Mouse (Mus musculus) MEL (cell line): ENCODE results near the gene Prmt6.
A peak's percentile ranks its signal among the peaks of the same experiment; 100 is the strongest.

ENCODE experiments used
- CTCF ChIP-seq, 3 experiments: IDR thresholded peaks in 2 of 3; conservative IDR thresholded peaks in 1 of 3; 2 replicates each; pipeline ENCODE4 v1.5.1; 2011 to 2012; ENCODE audit warnings: low read length in 3 of 3, low read depth in 2 of 3, mild to moderate bottlenecking in 2 of 3, improper control_type of control experiment in 1 of 3, inconsistent platforms in 1 of 3, mixed read lengths in 1 of 3, moderate library complexity in 1 of 3; ENCODE audit not compliant: control insufficient read depth in 1 of 3, insufficient read depth in 1 of 3, poor library complexity in 1 of 3, severe bottlenecking in 1 of 3
- JUND ChIP-seq: IDR thresholded peaks from 2 replicates; pipeline ENCODE4 v1.6.1; 2011; ENCODE audit warnings: low read depth, mild to moderate bottlenecking, improper control_type of control experiment, low read length
- MAX ChIP-seq: IDR thresholded peaks from 2 replicates; pipeline ENCODE4 v1.6.1; 2011; ENCODE audit warnings: low read length, improper control_type of control experiment
- POLR2A ChIP-seq, 2 experiments: IDR thresholded peaks; 2 replicates each; pipeline ENCODE4 v1.6.1; 2011 to 2012; ENCODE audit warnings: low read length in 2 of 2, mild to moderate bottlenecking in 2 of 2, control low read depth in 1 of 2, improper control_type of control experiment in 1 of 2, low read depth in 1 of 2, moderate library complexity in 1 of 2; ENCODE audit not compliant: control insufficient read depth in 1 of 2, insufficient read depth in 1 of 2, poor library complexity in 1 of 2
- RAD21 ChIP-seq: IDR thresholded peaks from 2 replicates; pipeline ENCODE4 v1.6.1; 2011; ENCODE audit warnings: mild to moderate bottlenecking, low read depth, low read length, improper control_type of control experiment
- ZC3H11A ChIP-seq: IDR thresholded peaks from 2 replicates; pipeline ENCODE4 v1.6.1; 2012; ENCODE audit warnings: low read depth, mild to moderate bottlenecking, inconsistent platforms, low read length, improper control_type of control experiment

GRCm38 (mm10) chr3:110250839-110251700 lies at the start of gene Prmt6:
- TF ChIP-seq RAD21 (no peak), CTCF (IDR thresholded peaks at IDR 0.05 in 2 of 3, conservative IDR thresholded peaks at IDR 0.05 in 1 of 3; ENCODE audit: control insufficient read depth in 1 of 3, insufficient read depth in 1 of 3, low read depth in 2 of 3, low read length in 3 of 3, poor library complexity in 1 of 3, severe bottlenecking in 1 of 3) (no peak), POLR2A (IDR thresholded peaks at IDR 0.05; ENCODE audit: control insufficient read depth in 1 of 2, insufficient read depth in 1 of 2, low read depth in 1 of 2, low read length in 2 of 2, poor library complexity in 1 of 2) (peak; percentile 62 to 71; a peak in 3 of 4 replicates), MAX (no peak), ZC3H11A (no peak), JUND (no peak)
